Comparison of ENCODE assay signal across 9 mouse cellular contexts in the genomic region with DNA sequence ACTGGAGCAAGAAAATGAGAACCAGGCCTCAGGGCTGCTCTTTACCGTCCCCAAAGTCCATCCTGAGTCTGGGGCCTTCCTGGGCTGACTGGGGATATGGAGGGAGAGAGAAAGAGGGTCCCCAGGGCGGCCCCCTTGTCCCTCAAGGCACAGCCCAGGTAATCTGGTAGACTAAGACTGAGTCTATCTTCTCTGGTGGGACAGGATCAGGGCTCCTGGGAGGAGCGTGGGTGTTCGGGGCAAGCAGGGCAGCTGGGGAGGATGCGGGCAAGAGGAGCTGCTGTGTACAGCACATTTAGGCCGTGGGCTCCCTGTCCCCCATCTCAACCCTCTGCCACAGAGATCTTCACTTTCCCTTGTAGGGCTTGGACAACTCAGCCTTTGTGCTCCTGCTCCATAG. TPM values are rescaled to one million over a fixed set of nuclear protein-coding genes. Genes with fewer than 3 reads are reported as not detected.
DNase-seq lines count a peak whose midpoint lies in the region; ATAC-seq and TF ChIP-seq lines count a peak whose summit lies in the region.
"Had no signal": no experiment of that assay in that cellular context is flagged by ENCODE, and none has a peak within 500 bp of the region (broad histone marks: within the 10 kb centered on the region; RNA-seq: fewer than 3 reads in every experiment).

No protein-coding gene starts in this region.

- H3K9me3 ChIP-seq in forebrain, embryonic 15.5 days = no peaks in the 10 kb centered on the region
- no peaks in the 10 kb centered on the region for H3K9me3 ChIP-seq in intestine, postnatal 0 days (ENCODE audit: control insufficient read depth)
- H3K9me3 ChIP-seq in neural tube, embryonic 13.5 days = no peaks in the 10 kb centered on the region

- peaks cover 52% of the 10 kb centered on the region for H3K4me1 ChIP-seq in forebrain, embryonic 15.5 days
- H3K4me1 ChIP-seq in intestine, postnatal 0 days (replicated peaks; ENCODE audit: control insufficient read depth, insufficient read depth, low read length) = peaks cover 27% of the 10 kb centered on the region
- peaks cover 85% of the 10 kb centered on the region for H3K4me1 ChIP-seq in neural tube, embryonic 13.5 days (replicated peaks)

- no peak for ATAC-seq in forebrain, embryonic 15.5 days (replicated peaks)
- ATAC-seq in intestine, postnatal 0 days = no peak
- ATAC-seq in neural tube, embryonic 13.5 days (ENCODE audit: low read depth) = no peak
- no peak for ATAC-seq in inflammation-experienced regulatory T-cells, adult 6 months

- H3K27me3 ChIP-seq in forebrain, embryonic 15.5 days = no peaks in the 10 kb centered on the region
- H3K27me3 ChIP-seq in intestine, postnatal 0 days (replicated peaks; ENCODE audit: control insufficient read depth, insufficient read depth, low read length) = no peaks in the 10 kb centered on the region
- peaks cover 13% of the 10 kb centered on the region for H3K27me3 ChIP-seq in neural tube, embryonic 13.5 days

- 0 out of 2 replicates have a peak overlapping the region, but pooled peaks have one; percentile 10 for H3K9ac ChIP-seq in forebrain, embryonic 15.5 days (replicated peaks)
- peak overlapping the region; percentile 34; the same call in 1 of the 2 replicates for H3K9ac ChIP-seq in intestine, postnatal 0 days (ENCODE audit: low read depth, low read length)
- peak overlapping the region; percentile 97 for H3K9ac ChIP-seq in neural tube, embryonic 13.5 days

- no peak for TF ChIP-seq CTCF in intestine, postnatal 0 days (IDR thresholded peaks at IDR 0.05; ENCODE audit: low read depth)

- whole genome bisulfite sequencing in forebrain, embryonic 15.5 days = 55% methylated on average over 6 of the region's 6 CpGs
- 39% methylated on average over 6 of the region's 6 CpGs for WGBS in intestine, postnatal 0 days
- WGBS in neural tube, embryonic 13.5 days = 53% methylated on average over 6 of the region's 6 CpGs

- no peak overlapping the region for H3K27ac ChIP-seq in forebrain, embryonic 15.5 days (replicated peaks)
- peak overlapping the region; percentile 68 for H3K27ac ChIP-seq in intestine, postnatal 0 days (ENCODE audit: low read depth, low read length)
- 0 out of 2 replicates have a peak overlapping the region, but pooled peaks have one; percentile 6 for H3K27ac ChIP-seq in neural tube, embryonic 13.5 days (replicated peaks)

- H3K36me3 ChIP-seq in forebrain, embryonic 15.5 days = no peaks in the 10 kb centered on the region
- H3K36me3 ChIP-seq in intestine, postnatal 0 days (ENCODE audit: control insufficient read depth, insufficient read depth) = peaks cover 31% of the 10 kb centered on the region
- H3K36me3 ChIP-seq in neural tube, embryonic 13.5 days = peaks cover 10% of the 10 kb centered on the region

- peak overlapping the region; percentile 3; the same call in 1 of the 2 replicates for H3K4me3 ChIP-seq in forebrain, embryonic 15.5 days
- H3K4me3 ChIP-seq in intestine, postnatal 0 days (ENCODE audit: low read depth, low read length) = 0 out of 2 replicates have a peak overlapping the region, but pooled peaks have one; percentile 92
- H3K4me3 ChIP-seq in neural tube, embryonic 13.5 days = peak overlapping the region; percentile 63; the same call in 1 of the 2 replicates

- DNase-seq in kidney, postnatal 10 days = peak; percentile 25
- DNase-seq in kidney, adult 9 months = no peak
- DNase-seq in layer of hippocampus, adult 9-11 months = no peak
- no peak for DNase-seq in embryo, embryonic 10.5 days (ENCODE audit: low spot score)
- DNase-seq: lung, postnatal 10 days had no signal

- H3K4me2 ChIP-seq in forebrain, embryonic 15.5 days (replicated peaks) = peak overlapping the region; percentile 97
- peak overlapping the region; percentile 97 for H3K4me2 ChIP-seq in intestine, postnatal 0 days (replicated peaks; ENCODE audit: low read depth)
- H3K4me2 ChIP-seq in neural tube, embryonic 13.5 days = peak overlapping the region; percentile 89

RNA-seq across cellular contexts. Expression of gene Pkdcc, which starts 3.6 kb away (rescaled TPM):
- polyA plus RNA-seq in forebrain, embryonic 15.5 days (2015; fragmentation: Nextera tagmentation; extraction: Ambion mirVana) = 6.5 and 7.4 TPM in 2 replicates
- 15.8 and 17.5 TPM in 2 replicates for polyA plus RNA-seq in intestine, postnatal 0 days (2015; fragmentation: Nextera tagmentation; extraction: Ambion mirVana)
- 4.2 and 6.1 TPM in 2 replicates for polyA plus RNA-seq in neural tube, embryonic 13.5 days (2015; fragmentation: Nextera tagmentation; extraction: Ambion mirVana)
- polyA plus RNA-seq in inflammation-experienced regulatory T-cells, adult 6 months (2017; shearing (Covaris generic)) = under 1 TPM in 2 of 3 experiments, not detected in 1; 0.67 to 0.78 TPM

Comparison
In these comparisons a context has a peak if more than half of its experiments do, and no peak if none do; other contexts are left out.
1. H3K4me3 ChIP-seq: peak in every context shown above with its lines; median percentile 92 in intestine, postnatal 0 days; 63 in neural tube, embryonic 13.5 days; 3 in forebrain, embryonic 15.5 days.
2. H3K9ac ChIP-seq: peak in every context shown above with its lines; median percentile 97 in neural tube, embryonic 13.5 days; 34 in intestine, postnatal 0 days; 10 in forebrain, embryonic 15.5 days.